Mouse (Mus musculus): ENCODE data around the gene Fank1.

DNA sequence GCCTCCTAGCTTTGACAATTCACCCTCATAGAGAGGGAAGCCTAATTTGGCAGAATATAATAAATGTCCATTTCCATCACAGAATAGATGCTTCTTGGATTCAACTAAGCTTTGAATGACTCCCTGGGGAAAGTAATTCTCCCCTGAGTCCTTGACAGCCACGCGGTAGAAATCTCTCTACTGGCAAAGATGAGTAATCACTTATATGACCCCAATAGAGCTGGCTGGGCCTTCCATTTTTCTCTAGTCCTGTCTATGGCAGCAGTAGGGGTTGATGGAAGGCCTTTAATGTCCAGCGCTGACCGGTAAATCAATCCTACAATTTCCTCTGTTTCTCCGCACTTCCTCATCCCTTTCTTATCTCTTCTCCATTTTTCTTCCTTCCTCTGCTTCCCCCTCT is 1.5 kb upstream of the Fank1 start:
- no peak for TF ChIP-seq CTCF (IDR thresholded peaks at IDR 0.05; ENCODE audit: control insufficient read depth, insufficient read depth, low read length)
- no peak for TF ChIP-seq POLR2A (IDR thresholded peaks at IDR 0.05; ENCODE audit: borderline replicate concordance, control insufficient read depth, low read depth, low read length)

All from bone marrow, adult 2 months (tissue).